Mouse (Mus musculus) midbrain, embryonic 16.5 days (tissue): ENCODE data around the gene Abcc12. TPM values are rescaled to one million over a fixed set of nuclear protein-coding genes. Genes with fewer than 3 reads are reported as not detected.

Experiments used
- ATAC-seq: fragments of 200-750 bp; cut with Nextera tagmentation; 2 replicates; pipeline ENCODE4 v1.8.0; 2017; ENCODE audit warnings: moderate TSS enrichment
- H3K27ac ChIP-seq: fragments of 300-500 bp; sonication (generic); 2 replicates; pipeline ENCODE4 v1.5.1; 2014; ENCODE audit warnings: mild to moderate bottlenecking, low read length, mixed read lengths
- H3K27me3 ChIP-seq: fragments of 300-500 bp; sonication (generic); 2 replicates; pipeline ENCODE4 v1.6.1; 2014; ENCODE audit warnings: low read depth, low read length, mixed read lengths; ENCODE audit not compliant: control insufficient read depth, insufficient read depth
- H3K36me3 ChIP-seq: fragments of 300-500 bp; sonication (generic); 2 replicates; pipeline ENCODE4 v1.6.1; 2014; ENCODE audit warnings: mild to moderate bottlenecking, low read length, moderate library complexity, mixed read lengths; ENCODE audit not compliant: control insufficient read depth, insufficient read depth
- H3K4me1 ChIP-seq: fragments of 300-500 bp; sonication (generic); 2 replicates; pipeline ENCODE4 v1.6.1; 2014; ENCODE audit warnings: mild to moderate bottlenecking, low read length, mixed read lengths; ENCODE audit not compliant: control insufficient read depth, insufficient read depth
- H3K4me2 ChIP-seq: fragments of 300-500 bp; sonication (generic); 2 replicates; pipeline ENCODE4 v1.6.1; 2014; ENCODE audit warnings: mild to moderate bottlenecking, low read length, mixed read lengths
- H3K4me3 ChIP-seq: fragments of 300-500 bp; sonication (generic); 2 replicates; pipeline ENCODE4 v1.5.1; 2014; ENCODE audit warnings: low read depth, mild to moderate bottlenecking, low read length, moderate library complexity, mixed read lengths
- H3K9ac ChIP-seq: fragments of 300-500 bp; sonication (generic); 2 replicates; pipeline ENCODE4 v1.6.1; 2014; ENCODE audit warnings: low read depth, low read length, mixed read lengths
- H3K9me3 ChIP-seq: fragments of 300-500 bp; sonication (generic); replicated peaks from 2 replicates; pipeline ENCODE4 v1.6.1; 2014; ENCODE audit warnings: mild to moderate bottlenecking, low read length, mixed read lengths; ENCODE audit not compliant: control insufficient read depth, poor library complexity, severe bottlenecking
- WGBS: fragments of 180-500 bp; shearing (Covaris S2); extraction: QIAGEN DNeasy Blood & Tissue Kit; methylation state at CpG from one replicate; pipeline ENCODE4 v1.1.7; 2014; 5-methylcytosine and 5-hydroxymethylcytosine counted together
- polyA plus RNA-seq: library from polyadenylated mRNA; unstranded; fragments of >200 nt; fragmentation: Nextera tagmentation; extraction: Ambion mirVana; gene quantifications from 2 replicates; pipeline ENCODE4 v1.2.1, GENCODE M21; 2015

The Abcc12 gene
- polyA plus RNA-seq, 1 experiment from 2014 or later = 0.33 TPM

GRCm38 (mm10) chr8:86586642-86587041, 6.2 kb upstream of the Abcc12 start:
- Histone ChIP-seq H3K27ac (no peak overlapping the region), H3K9ac (no peak overlapping the region), H3K9me3 (no peaks in the 10 kb centered on the region), H3K4me1 (no peaks in the 10 kb centered on the region), H3K4me2 (no peak overlapping the region), H3K36me3 (no peaks in the 10 kb centered on the region), H3K27me3 (no peaks in the 10 kb centered on the region), H3K4me3 (no peak overlapping the region)
- no peak for ATAC-seq
- 47% methylated on average over 6 of the region's 6 CpGs for WGBS

DNA sequence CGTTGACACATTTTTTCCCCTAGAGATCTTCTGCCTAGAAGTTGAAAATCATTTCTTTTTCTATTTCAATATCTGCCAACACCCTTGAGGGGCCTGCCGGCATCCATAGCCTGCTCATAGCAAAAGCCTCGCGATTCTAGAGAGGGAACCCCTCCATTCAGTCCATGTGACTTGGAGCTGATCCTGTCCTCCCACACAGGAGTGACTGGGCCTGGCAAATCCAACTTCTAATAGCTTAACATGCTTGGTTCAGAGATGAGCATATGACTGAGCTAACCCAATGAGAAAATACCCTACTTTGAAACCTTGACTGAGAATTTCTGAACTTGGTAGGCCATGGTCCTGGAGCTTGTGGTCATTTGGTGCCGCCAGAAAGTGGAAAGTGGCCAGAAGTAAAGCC, 5.6 kb upstream of the Abcc12 start:
- H3K36me3 ChIP-seq = no peaks in the 10 kb centered on the region
- no peak overlapping the region for H3K9ac ChIP-seq
- H3K9me3 ChIP-seq = no peaks in the 10 kb centered on the region
- H3K4me2 ChIP-seq = no peak overlapping the region
- no peaks in the 10 kb centered on the region for H3K27me3 ChIP-seq
- no peaks in the 10 kb centered on the region for H3K4me1 ChIP-seq
- no peak overlapping the region for H3K4me3 ChIP-seq
- H3K27ac ChIP-seq = no peak overlapping the region
- 40% methylated on average over 5 of the region's 5 CpGs for WGBS
- ATAC-seq = 0 out of 2 replicates have a peak, but pooled peaks have one; percentile 19

DNA sequence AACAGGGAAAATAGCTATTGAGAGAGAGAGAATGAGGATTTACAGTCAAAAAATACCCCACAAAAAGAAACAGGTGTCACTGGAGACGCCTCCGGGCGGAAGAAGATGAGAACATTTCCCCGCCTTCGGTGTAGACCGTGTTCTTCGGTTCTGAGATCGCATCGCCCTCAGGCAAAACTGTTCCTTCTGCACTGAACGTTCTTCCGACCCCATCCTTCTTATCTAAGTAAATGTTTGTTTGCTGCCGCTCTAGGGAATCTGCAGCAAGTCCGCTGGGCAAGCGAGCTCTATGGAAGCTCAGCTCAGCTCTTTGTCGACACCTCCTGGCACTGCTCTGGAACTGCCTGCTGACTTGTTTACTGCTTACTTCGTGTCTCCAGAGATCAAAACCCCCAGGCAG, 5.0 kb upstream of the Abcc12 start:
- peak; percentile 82 for ATAC-seq
- Histone ChIP-seq H3K9me3 (no peaks in the 10 kb centered on the region), H3K36me3 (no peaks in the 10 kb centered on the region), H3K4me2 (peak overlapping the region; percentile 68), H3K4me1 (no peaks in the 10 kb centered on the region), H3K4me3 (peak overlapping the region; percentile 41), H3K27ac (peak overlapping the region; percentile 10; the same call in 1 of the 2 replicates), H3K27me3 (no peaks in the 10 kb centered on the region), H3K9ac (peak overlapping the region; percentile 40)
- WGBS = under 1% methylated on average over 16 of the region's 16 CpGs

DNA sequence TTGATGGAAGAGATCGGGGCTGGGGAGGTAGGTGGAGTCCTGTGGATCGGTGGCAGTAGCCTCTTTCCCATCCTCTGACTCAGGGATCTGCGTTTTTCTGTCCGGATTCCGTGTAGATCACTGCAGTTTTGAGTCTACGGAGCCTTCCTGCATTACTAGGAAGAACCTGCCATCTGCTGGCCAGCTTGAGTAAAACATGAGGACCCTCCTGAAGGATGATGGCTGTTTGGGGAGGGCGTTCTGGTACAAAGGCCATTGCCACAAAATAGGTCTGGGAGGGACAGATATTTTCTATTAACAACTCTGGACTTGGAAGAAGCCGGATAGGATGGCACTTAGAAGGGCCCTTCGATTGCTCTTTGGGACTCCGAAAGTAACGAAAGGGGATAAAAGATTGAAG, 4.6 kb upstream of the Abcc12 start:
- 4% methylated on average over 11 of the region's 11 CpGs for WGBS
- Histone ChIP-seq H3K4me2 (peak overlapping the region; percentile 68), H3K9ac (peak overlapping the region; percentile 40), H3K4me3 (peak overlapping the region; percentile 41), H3K9me3 (no peaks in the 10 kb centered on the region), H3K27ac (no peak overlapping the region; the same call in 1 of the 2 replicates), H3K4me1 (no peaks in the 10 kb centered on the region), H3K27me3 (no peaks in the 10 kb centered on the region), H3K36me3 (no peaks in the 10 kb centered on the region)
- peak; percentile 76 for ATAC-seq

DNA sequence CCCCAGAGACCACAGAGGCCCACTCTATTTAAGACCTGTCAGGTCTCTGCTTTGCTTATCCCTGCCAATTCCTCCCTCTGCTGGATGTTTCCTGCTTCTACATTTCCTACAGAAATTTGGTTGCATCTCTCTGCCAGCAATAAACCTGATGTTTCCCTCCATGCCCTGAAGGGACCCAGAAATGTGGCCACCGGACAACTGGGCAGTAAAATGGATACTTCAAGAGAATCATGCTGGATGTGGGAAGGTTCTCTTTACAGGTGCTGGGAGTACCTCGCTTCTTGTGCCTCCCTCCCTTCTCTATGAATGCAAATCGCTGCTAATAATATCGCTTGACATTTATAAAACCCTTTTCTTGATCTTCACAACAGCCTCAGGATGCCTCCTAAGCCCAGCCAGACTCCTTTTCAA, 1.4 kb upstream of the Abcc12 start:
- H3K9me3 ChIP-seq = no peaks in the 10 kb centered on the region
- WGBS = 72% methylated on average over 4 of the region's 4 CpGs
- H3K4me3 ChIP-seq = no peak overlapping the region
- no peak overlapping the region; the same call in 1 of the 2 replicates for H3K27ac ChIP-seq
- no peak overlapping the region for H3K4me2 ChIP-seq
- ATAC-seq = no peak
- H3K9ac ChIP-seq = no peak overlapping the region
- no peaks in the 10 kb centered on the region for H3K27me3 ChIP-seq
- no peaks in the 10 kb centered on the region for H3K36me3 ChIP-seq
- peaks cover 6% of the 10 kb centered on the region for H3K4me1 ChIP-seq

DNA sequence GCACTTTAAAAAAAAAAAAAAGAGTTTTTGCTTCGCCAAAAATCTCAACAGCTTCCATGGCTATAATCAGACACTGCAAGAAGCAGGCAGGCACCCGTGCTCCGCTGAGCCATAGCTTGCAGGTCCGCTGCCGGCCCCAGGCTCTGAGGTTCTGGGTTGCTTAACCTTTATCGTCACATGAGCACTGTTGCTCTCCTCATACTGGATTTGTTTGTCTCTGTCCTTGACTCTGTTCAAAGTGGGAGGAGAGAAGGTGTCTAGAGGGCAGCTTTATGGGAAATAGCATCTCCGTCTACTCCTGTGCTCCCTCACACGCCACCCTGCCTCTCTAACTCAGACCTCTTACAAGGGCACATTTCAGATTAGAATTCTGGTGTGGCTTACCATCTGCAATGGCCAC, 1.8 kb downstream of the Abcc12 start:
- no peaks in the 10 kb centered on the region for H3K27me3 ChIP-seq
- no peak overlapping the region for H3K27ac ChIP-seq
- H3K9me3 ChIP-seq = no peaks in the 10 kb centered on the region
- H3K4me2 ChIP-seq = no peak overlapping the region
- no peak overlapping the region for H3K9ac ChIP-seq
- no peak overlapping the region for H3K4me3 ChIP-seq
- no peak for ATAC-seq
- peaks cover 6% of the 10 kb centered on the region for H3K4me1 ChIP-seq
- 78% methylated on average over 8 of the region's 8 CpGs for WGBS
- no peaks in the 10 kb centered on the region for H3K36me3 ChIP-seq

GRCm38 (mm10) chr8:86578076-86578475, 2.4 kb downstream of the Abcc12 start:
- Histone ChIP-seq H3K4me1 (peaks cover 6% of the 10 kb centered on the region), H3K4me2 (no peak overlapping the region), H3K36me3 (no peaks in the 10 kb centered on the region), H3K27ac (no peak overlapping the region), H3K27me3 (no peaks in the 10 kb centered on the region), H3K9ac (no peak overlapping the region), H3K4me3 (no peak overlapping the region), H3K9me3 (no peaks in the 10 kb centered on the region)
- ATAC-seq = no peak
- 68% methylated on average over 9 of the region's 9 CpGs for WGBS

GRCm38 (mm10) chr8:86577547-86577946, 2.9 kb downstream of the Abcc12 start:
- WGBS = 72% methylated on average over 8 of the region's 8 CpGs
- no peak for ATAC-seq
- Histone ChIP-seq H3K9ac (no peak overlapping the region), H3K36me3 (no peaks in the 10 kb centered on the region), H3K9me3 (no peaks in the 10 kb centered on the region), H3K4me1 (peaks cover 6% of the 10 kb centered on the region), H3K27me3 (no peaks in the 10 kb centered on the region), H3K27ac (no peak overlapping the region), H3K4me3 (no peak overlapping the region), H3K4me2 (no peak overlapping the region)

- WGBS = 92% methylated on average over 9 of the region's 9 CpGs
Measured at GRCm38 (mm10) chr8:86563674-86564073, 16.8 kb downstream of the Abcc12 start.

More at GRCm38 (mm10) chr8:86563674-86564073, 16.8 kb downstream of the Abcc12 start:
- no peak overlapping the region for H3K27ac ChIP-seq
- H3K4me1 ChIP-seq = no peaks in the 10 kb centered on the region
- H3K9ac ChIP-seq = no peak overlapping the region
- H3K36me3 ChIP-seq = no peaks in the 10 kb centered on the region
- H3K27me3 ChIP-seq = no peaks in the 10 kb centered on the region
- no peaks in the 10 kb centered on the region for H3K9me3 ChIP-seq
- no peak overlapping the region for H3K4me3 ChIP-seq
- no peak overlapping the region for H3K4me2 ChIP-seq
- no peak for ATAC-seq
